Mouse (Mus musculus): ENCODE data around the gene Gfod2.

DNA sequence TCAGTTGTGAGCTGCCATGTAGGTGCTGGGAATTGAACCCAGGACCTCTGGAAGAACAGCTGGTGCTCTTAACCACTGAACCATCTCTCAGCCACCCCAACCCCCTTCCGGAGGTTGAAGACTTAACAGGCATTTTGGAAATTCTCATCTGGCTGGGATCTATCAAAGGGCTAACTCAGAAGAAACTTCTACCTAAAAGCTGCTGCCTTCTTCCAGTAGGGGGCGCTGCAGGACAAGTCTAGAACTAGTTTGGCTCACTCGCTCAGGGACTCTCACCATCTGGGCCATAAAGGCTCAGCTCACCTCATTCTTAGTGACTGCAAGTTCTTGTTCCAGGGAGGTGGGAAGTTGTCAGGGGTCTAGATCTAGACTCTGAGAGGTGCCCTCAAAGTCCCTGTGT, 44.3 kb downstream of the Gfod2 start:
- peak; percentile 83 for TF ChIP-seq CTCF (IDR thresholded peaks at IDR 0.05; ENCODE audit: low read depth, low read length)
- TF ChIP-seq POLR2A (IDR thresholded peaks at IDR 0.05; ENCODE audit: insufficient read depth, low read length) = no peak

Data from ES-Bruce4 (cell line).